Mouse (Mus musculus): ENCODE measurements around the gene Sash1. TPM values are rescaled to one million over a fixed set of nuclear protein-coding genes. Genes with fewer than 3 reads are reported as not detected.

Sash1 gene
- polyA plus RNA-seq, 1 experiment: 23.8 TPM

DNA sequence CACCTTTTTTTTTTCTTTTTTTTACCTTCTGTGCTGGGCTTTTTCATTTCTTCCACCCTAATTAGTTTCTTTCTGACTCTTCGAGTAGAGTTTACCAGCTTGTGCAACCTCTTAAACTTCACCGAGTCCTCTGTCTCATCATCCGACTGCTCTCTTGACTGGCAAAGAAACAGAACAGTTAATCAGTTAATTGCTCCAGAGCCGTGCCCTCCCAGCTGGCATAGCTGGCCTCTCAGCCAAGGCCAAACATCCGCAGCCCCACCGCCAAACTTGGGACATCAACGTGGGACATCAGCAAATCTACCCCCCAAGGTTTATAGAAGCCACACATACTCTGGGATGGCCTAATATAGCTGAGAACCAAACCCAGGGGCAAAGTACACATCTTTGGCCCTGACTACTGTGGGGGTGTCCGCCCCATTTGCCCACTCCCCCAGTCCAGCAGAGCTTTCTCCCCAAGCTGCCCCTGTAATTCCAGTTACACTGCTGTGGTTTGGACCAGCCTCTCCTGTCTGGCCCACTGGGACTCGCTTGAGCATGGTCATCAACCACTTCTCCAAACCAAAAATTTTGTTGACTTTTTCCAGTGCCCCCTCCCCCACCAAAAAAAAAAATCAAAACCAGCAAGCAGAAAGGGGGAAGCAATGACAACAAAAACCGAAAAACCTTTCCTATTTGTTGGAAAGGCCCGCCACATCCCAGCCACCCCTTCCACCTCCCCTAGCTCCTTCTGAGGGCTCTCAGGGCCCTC is 129.1 kb downstream of the Sash1 start:
- Histone ChIP-seq H3K4me1 (ENCODE audit: control insufficient read depth, insufficient read depth, low read length) (peaks cover 3% of the 10 kb centered on the region; the same call in 1 of the 2 replicates), H3K4me3 (ENCODE audit: insufficient read depth, low read length) (no peak overlapping the region), H3K27ac (ENCODE audit: insufficient read depth, low read length) (0 out of 2 replicates have a peak overlapping the region, but pooled peaks have one; percentile 78)
- TF ChIP-seq POLR2A (IDR thresholded peaks at IDR 0.05; ENCODE audit: extremely low read depth, insufficient read depth, low read length): no peak
- TF ChIP-seq CTCF (IDR thresholded peaks at IDR 0.05; ENCODE audit: extremely low read depth, insufficient read depth, low read length): no peak

DNA sequence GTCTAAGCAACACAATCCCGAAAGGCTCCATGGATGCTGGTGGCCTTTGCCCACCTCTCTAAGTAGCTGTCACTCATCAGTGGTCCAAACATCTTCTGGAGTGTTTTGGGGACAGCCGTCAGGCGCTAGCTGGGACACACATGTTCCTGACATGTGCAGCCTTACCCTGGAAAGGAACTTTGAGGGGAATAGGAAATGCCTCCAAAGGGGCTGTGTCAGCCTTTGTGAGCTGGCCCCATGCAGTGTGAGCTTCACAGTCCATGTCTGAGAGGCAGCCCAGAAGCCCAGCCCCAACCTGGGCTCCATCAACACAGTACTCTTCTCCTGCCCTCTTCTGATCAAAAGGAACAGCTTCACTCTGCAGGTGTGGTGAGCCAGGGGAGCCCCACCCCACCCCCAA is 132.5 kb downstream of the Sash1 start:
- TF ChIP-seq CTCF (IDR thresholded peaks at IDR 0.05; ENCODE audit: extremely low read depth, insufficient read depth, low read length): no peak
- no peak for TF ChIP-seq POLR2A (IDR thresholded peaks at IDR 0.05; ENCODE audit: extremely low read depth, insufficient read depth, low read length)
- 0 out of 2 replicates have a peak, but pooled peaks cover 1% of the 10 kb centered on the region for H3K4me1 ChIP-seq (ENCODE audit: control insufficient read depth, insufficient read depth, low read length)
- no peak overlapping the region; the same call in 1 of the 2 replicates for H3K27ac ChIP-seq (ENCODE audit: insufficient read depth, low read length)
- no peak overlapping the region for H3K4me3 ChIP-seq (ENCODE audit: insufficient read depth, low read length)

DNA sequence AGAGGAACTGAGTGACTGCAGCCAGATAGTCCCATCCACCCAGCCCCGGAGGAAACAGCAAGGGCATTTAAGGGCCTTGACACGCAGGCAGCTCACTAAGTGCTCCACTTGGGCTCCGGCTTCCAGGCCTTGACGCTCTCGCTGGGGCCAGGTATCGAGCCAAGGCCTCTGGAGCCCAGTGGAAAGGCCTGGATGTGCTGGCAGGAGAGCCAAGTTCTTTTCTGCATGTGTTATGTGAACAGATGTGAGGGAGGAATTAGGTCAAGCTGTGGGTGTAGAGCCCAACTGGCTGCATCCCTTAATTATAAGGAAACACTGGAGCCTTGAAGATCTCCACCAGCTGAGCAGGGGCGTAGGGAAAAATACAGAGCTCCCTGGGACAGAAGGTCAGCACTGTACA is 133.4 kb downstream of the Sash1 start:
- no peak overlapping the region for H3K27ac ChIP-seq (ENCODE audit: insufficient read depth, low read length)
- TF ChIP-seq CTCF (IDR thresholded peaks at IDR 0.05; ENCODE audit: extremely low read depth, insufficient read depth, low read length) (no peak), POLR2A (IDR thresholded peaks at IDR 0.05; ENCODE audit: extremely low read depth, insufficient read depth, low read length) (no peak)
- H3K4me3 ChIP-seq (ENCODE audit: insufficient read depth, low read length): no peak overlapping the region
- no peaks in the 10 kb centered on the region for H3K4me1 ChIP-seq (ENCODE audit: control insufficient read depth, insufficient read depth, low read length)

DNA sequence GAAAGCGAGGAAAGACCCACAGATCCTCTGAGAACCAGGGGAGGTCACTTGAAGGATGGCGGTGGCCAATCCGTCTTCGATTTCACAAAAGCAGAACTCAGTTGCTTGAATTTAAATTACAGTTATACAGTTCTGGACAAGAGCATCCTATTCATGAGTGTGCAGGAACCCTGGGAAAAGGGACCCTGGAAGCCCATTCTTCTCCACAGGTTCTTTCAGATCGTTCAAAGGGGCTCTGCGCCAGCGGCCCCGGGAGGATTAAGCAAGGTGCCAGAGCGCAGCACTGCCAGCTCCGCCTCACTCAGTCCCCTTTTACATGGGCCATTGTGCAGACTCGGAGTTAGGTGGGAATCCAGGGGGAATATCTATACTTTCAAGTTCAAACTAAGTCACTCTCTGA is 136.3 kb downstream of the Sash1 start:
- no peaks in the 10 kb centered on the region for H3K4me1 ChIP-seq (ENCODE audit: control insufficient read depth, insufficient read depth, low read length)
- no peak overlapping the region for H3K27ac ChIP-seq (ENCODE audit: insufficient read depth, low read length)
- TF ChIP-seq CTCF (IDR thresholded peaks at IDR 0.05; ENCODE audit: extremely low read depth, insufficient read depth, low read length) (no peak), POLR2A (IDR thresholded peaks at IDR 0.05; ENCODE audit: extremely low read depth, insufficient read depth, low read length) (no peak)
- no peak overlapping the region for H3K4me3 ChIP-seq (ENCODE audit: insufficient read depth, low read length)

DNA sequence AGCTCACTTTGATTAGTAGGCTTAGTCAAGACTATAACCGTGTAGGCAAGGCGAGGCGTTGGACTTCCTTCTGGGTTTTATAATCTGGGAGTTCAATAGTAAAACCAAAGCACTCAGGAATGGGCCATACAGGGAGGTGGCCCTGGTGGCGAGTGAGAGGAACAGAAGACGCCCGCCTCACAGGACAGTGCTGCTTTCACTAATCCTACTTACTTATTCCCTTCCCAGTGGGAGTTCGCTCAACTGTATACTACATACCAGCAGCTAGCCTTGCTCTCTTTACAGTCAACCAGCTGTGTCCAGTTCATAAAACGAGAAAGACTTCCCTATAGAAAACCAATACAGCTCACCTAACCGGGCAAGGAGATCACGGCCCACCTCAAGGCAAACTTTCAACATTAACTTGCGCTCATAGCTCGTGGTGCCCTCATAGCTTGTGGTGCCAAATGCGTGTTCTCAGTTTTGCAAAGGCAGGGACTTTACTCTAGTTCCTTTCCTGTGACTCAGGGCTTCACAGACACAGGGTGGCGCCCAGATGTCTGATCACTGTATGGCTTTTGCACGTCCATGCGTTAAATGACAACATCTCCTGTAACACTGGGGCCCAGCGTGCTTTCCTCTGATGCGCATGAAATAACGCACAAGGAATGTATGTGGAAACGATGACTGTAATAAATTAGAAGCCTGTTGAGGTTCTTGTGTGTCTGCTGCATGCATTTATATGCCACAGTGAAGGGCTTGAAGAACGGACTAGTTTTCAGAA is 138.2 kb downstream of the Sash1 start:
- TF ChIP-seq CTCF (IDR thresholded peaks at IDR 0.05; ENCODE audit: extremely low read depth, insufficient read depth, low read length): no peak
- no peak for TF ChIP-seq POLR2A (IDR thresholded peaks at IDR 0.05; ENCODE audit: extremely low read depth, insufficient read depth, low read length)
- Histone ChIP-seq H3K27ac (ENCODE audit: insufficient read depth, low read length) (no peak overlapping the region), H3K4me3 (ENCODE audit: insufficient read depth, low read length) (no peak overlapping the region), H3K4me1 (ENCODE audit: control insufficient read depth, insufficient read depth, low read length) (no peaks in the 10 kb centered on the region)

DNA sequence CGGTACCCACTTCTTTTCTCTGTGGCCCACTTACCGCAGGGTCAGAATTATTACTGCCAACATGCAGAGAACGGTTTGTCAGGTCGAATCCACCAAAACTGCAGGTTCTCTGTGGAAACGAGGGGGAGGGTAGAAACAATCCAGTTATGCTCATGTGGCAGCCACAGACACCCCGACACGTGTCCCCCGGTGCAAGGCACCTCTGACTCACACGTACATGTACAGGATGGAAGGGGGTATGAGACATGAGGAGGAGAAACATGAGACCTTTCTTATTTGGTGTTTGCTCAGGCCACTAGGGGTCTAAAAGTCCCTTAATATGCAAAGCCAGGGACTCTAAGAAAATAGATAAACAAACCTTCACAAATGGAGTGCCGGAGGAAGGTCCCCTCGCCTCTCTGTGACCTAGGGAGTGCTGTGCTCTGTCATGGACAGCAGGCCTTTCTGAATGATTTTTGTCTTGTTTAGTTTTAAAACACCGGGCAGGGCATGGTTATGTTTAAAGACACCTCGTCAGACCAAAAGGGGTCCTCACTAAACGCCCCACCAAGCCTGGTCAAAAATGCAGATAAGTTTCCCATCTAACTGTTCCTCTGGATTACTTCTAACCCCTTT is 139.7 kb downstream of the Sash1 start:
- TF ChIP-seq CTCF (IDR thresholded peaks at IDR 0.05; ENCODE audit: extremely low read depth, insufficient read depth, low read length) (no peak), POLR2A (IDR thresholded peaks at IDR 0.05; ENCODE audit: extremely low read depth, insufficient read depth, low read length) (no peak)
- no peak overlapping the region for H3K4me3 ChIP-seq (ENCODE audit: insufficient read depth, low read length)
- H3K4me1 ChIP-seq (ENCODE audit: control insufficient read depth, insufficient read depth, low read length): no peaks in the 10 kb centered on the region
- H3K27ac ChIP-seq (ENCODE audit: insufficient read depth, low read length): no peak overlapping the region

DNA sequence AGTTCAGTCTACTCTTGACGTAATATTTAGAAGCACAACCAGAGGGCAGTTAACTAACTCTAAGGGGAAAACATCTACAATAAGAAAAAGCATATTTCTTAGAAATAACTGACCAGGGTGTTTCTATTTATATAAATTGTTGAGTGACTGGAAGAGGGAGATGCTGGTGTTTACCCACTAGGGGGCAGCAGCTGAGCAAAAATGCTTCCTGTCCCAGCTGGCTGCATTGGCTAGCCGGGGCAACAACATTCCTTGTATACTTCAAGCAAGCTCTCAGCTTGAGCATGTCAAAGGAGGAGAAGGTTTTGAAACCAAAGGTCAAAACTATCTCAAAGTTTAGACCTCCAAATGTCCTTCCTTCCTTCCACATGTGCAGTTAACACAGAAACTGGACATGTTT is 143.0 kb downstream of the Sash1 start:
- no peaks in the 10 kb centered on the region for H3K4me1 ChIP-seq (ENCODE audit: control insufficient read depth, insufficient read depth, low read length)
- TF ChIP-seq POLR2A (IDR thresholded peaks at IDR 0.05; ENCODE audit: extremely low read depth, insufficient read depth, low read length): no peak
- TF ChIP-seq CTCF (IDR thresholded peaks at IDR 0.05; ENCODE audit: extremely low read depth, insufficient read depth, low read length): peak; percentile 82
- H3K27ac ChIP-seq (ENCODE audit: insufficient read depth, low read length): no peak overlapping the region
- no peak overlapping the region for H3K4me3 ChIP-seq (ENCODE audit: insufficient read depth, low read length)

DNA sequence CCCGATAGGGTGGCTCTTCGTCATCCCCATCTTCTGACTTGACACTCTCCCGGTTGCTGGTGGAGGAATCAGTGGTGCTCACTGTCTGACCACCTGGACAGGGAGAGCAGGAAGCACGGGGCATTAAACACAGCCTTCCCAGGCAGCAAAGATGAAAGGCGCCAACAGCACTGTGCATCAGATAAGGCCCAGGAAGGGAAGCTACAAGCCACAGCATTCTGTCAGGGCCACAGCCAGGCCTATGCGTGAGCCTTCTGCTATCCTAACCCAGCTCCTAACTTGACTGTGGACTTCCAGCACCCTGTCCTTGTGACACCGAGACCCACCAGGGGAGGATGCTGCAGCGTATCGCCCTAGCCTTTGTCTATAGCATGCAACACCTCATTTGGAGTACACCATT is 144.4 kb downstream of the Sash1 start:
- TF ChIP-seq POLR2A (IDR thresholded peaks at IDR 0.05; ENCODE audit: extremely low read depth, insufficient read depth, low read length) (no peak), CTCF (IDR thresholded peaks at IDR 0.05; ENCODE audit: extremely low read depth, insufficient read depth, low read length) (no peak)
- Histone ChIP-seq H3K4me1 (ENCODE audit: control insufficient read depth, insufficient read depth, low read length) (no peaks in the 10 kb centered on the region), H3K27ac (ENCODE audit: insufficient read depth, low read length) (no peak overlapping the region), H3K4me3 (ENCODE audit: insufficient read depth, low read length) (no peak overlapping the region)

DNA sequence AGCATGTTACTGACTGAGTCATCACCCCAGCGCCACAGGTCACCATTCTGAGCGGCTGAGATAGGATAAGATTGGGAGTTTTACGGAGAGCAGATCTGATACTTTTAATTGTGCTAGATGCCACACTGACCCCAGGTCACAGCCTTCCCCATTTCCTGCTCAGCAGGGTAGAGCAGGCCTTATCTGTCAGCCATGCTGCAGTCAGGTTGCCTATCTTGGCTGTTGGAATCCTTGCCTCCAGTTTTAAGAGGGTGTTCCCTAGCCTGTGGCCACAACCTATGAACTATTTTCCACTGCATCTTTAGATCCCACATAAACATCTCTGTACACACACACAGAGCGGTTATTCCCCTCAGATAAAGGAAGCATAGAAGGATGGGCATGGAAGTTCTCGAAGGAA is 145.1 kb downstream of the Sash1 start:
- Histone ChIP-seq H3K4me1 (ENCODE audit: control insufficient read depth, insufficient read depth, low read length) (no peaks in the 10 kb centered on the region), H3K4me3 (ENCODE audit: insufficient read depth, low read length) (no peak overlapping the region), H3K27ac (ENCODE audit: insufficient read depth, low read length) (no peak overlapping the region)
- TF ChIP-seq POLR2A (IDR thresholded peaks at IDR 0.05; ENCODE audit: extremely low read depth, insufficient read depth, low read length) (no peak), CTCF (IDR thresholded peaks at IDR 0.05; ENCODE audit: extremely low read depth, insufficient read depth, low read length) (no peak)

Measured in cortical plate, adult 2 months (tissue).